Mouse (Mus musculus): ENCODE measurements around the gene Def8.

GRCm38 (mm10) chr8:123442351-123442750, 19.0 kb downstream of the Def8 start:
- TF ChIP-seq POLR2A (IDR thresholded peaks at IDR 0.05; ENCODE audit: extremely low read depth, insufficient read depth, low read length) (no peak), CTCF (IDR thresholded peaks at IDR 0.05; ENCODE audit: low read depth, low read length) (no peak)

Measured in liver, adult 2 months (tissue).